Mouse (Mus musculus) liver, embryonic 13.5 days (tissue): ENCODE results near the gene Coa4. TPM values are rescaled to one million over a fixed set of nuclear protein-coding genes. Genes with fewer than 3 reads are reported as not detected.

Experiments used
- polyA plus RNA-seq: library from polyadenylated mRNA; unstranded; fragments of >200 nt; fragmentation: Nextera tagmentation; extraction: Ambion mirVana; gene quantifications from 2 replicates; pipeline ENCODE4 v1.2.1, GENCODE M21; 2015

The Coa4 gene
- polyA plus RNA-seq, 1 experiment from 2014 or later: 14.3 TPM

Other genes with a start within 250 kb of the Coa4 start
- gene C2cd3, start 164.8 kb upstream of the Coa4 start, polyA plus RNA-seq: 8.5 and 10.3 TPM in 2 replicates
- gene Ppme1, start 164.8 kb upstream of the Coa4 start, polyA plus RNA-seq: 24.0 and 26.3 TPM in 2 replicates
- not detected in 2 replicates for gene Ucp3, start 64.1 kb upstream of the Coa4 start, polyA plus RNA-seq
- gene Ucp2, start 43.7 kb upstream of the Coa4 start, polyA plus RNA-seq: 673 and 808 TPM in 2 replicates
- gene Dnajb13, start 22.1 kb upstream of the Coa4 start, polyA plus RNA-seq: 2.5 TPM in 2 replicates
- gene Rab6a, start 70.3 kb downstream of the Coa4 start, polyA plus RNA-seq: 40.2 and 46.7 TPM in 2 replicates
- 57.0 and 59.8 TPM in 2 replicates for gene Mrpl48, start 71.2 kb downstream of the Coa4 start, polyA plus RNA-seq
- gene Plekhb1, start 125.3 kb downstream of the Coa4 start, polyA plus RNA-seq: 0.41 and 0.49 TPM in 2 replicates
- gene Fam168a, start 169.6 kb downstream of the Coa4 start, polyA plus RNA-seq: 4.5 and 5.4 TPM in 2 replicates